Mouse (Mus musculus) cortical plate, adult 2 months (tissue): ENCODE data around the gene Tatdn2. TPM values are rescaled to one million over a fixed set of nuclear protein-coding genes. Genes with fewer than 3 reads are reported as not detected.

Source experiments
- H3K27ac ChIP-seq: fragments of 200-500 bp; 2 replicates; pipeline ENCODE4 v1.5.1; 2012; ENCODE audit warnings: low read length, control low read depth, inconsistent platforms; ENCODE audit not compliant: insufficient read depth
- H3K4me1 ChIP-seq: fragments of 200-500 bp; 2 replicates; pipeline ENCODE4 v1.6.1; 2011; ENCODE audit warnings: low read length; ENCODE audit not compliant: control insufficient read depth, insufficient read depth
- H3K4me3 ChIP-seq: fragments of 200-500 bp; 2 replicates; pipeline ENCODE4 v1.5.1; 2011; ENCODE audit warnings: mild to moderate bottlenecking, low read length, control low read depth; ENCODE audit not compliant: insufficient read depth
- CTCF ChIP-seq: fragments of 200-500 bp; IDR thresholded peaks from 2 replicates; pipeline ENCODE4 v1.5.1; 2011; ENCODE audit warnings: mild to moderate bottlenecking, control low read depth, low read length; ENCODE audit not compliant: insufficient read depth; ENCODE audit errors: extremely low read depth
- POLR2A ChIP-seq: fragments of 200-500 bp; IDR thresholded peaks from 2 replicates; pipeline ENCODE4 v1.6.1; 2011; ENCODE audit warnings: mild to moderate bottlenecking, low read length, control low read depth; ENCODE audit not compliant: insufficient read depth; ENCODE audit errors: extremely low read depth
- polyA plus RNA-seq: library from polyadenylated mRNA; depleted of rRNA; stranded (reverse); fragments of >200 nt; gene quantifications from 2 replicates; pipeline ENCODE4 v1.2.3, GENCODE M21; 2012; rRNA removed

Tatdn2 gene
- polyA plus RNA-seq: 28.4 and 28.8 TPM in 2 replicates

GRCm38 (mm10) chr6:113696582-113697221 lies at the start of gene Tatdn2:
Gene Tatdn2 (plus strand): TSS chr6:113697050.
- TF ChIP-seq CTCF: no peak
- TF ChIP-seq POLR2A: peak; percentile 57; the same call in 1 of the 2 replicates
- Histone ChIP-seq H3K27ac (peak within 1 kb of the TSS; percentile 76), H3K4me1 (peaks cover 4% of the 10 kb centered on the region; the same call in 1 of the 2 replicates), H3K4me3 (peak within 1 kb of the TSS; percentile 94)

DNA sequence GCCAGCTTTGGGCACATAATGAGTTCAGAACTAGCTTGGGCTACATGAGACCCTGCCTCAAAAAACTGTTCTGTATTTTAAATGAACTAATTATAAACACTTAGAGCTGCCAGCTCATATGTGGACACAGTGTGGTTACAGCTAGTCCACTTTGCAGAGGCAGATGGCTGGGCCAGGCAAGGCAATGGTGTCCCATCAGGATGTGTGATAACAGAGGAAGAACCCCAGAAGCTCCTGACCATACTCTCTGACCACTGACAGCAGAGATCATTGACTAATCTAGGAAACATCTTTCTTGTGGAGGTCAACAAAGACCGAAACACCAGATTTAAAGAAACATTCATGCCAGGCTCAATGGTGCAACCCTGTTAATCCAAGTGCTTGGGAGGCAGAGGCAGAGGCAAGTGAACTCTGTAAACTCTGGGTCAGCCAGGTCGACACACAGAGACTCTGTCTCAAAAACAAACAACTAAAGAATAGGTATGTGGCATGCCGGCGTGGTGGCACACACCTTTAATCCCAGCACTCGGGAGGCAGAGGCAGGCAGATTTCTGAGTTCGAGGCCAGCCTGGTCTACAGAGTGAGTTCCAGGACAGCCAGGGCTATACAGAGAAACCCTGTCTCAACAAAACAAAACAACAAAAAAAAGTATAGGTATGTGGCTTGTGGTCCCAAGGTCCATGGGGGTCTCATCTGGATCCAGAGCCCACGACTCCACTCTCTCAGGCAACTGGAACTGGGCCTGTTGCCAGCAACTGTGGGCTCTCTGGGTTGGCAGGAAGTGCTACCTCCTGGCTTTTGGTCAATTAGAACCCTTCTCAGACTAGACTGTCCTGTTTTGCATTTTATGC lies 47.3 kb upstream of the Tatdn2 start:
- Histone ChIP-seq H3K4me1 (no peaks in the 10 kb centered on the region), H3K27ac (no peak overlapping the region), H3K4me3 (no peak overlapping the region)
- TF ChIP-seq POLR2A: no peak
- TF ChIP-seq CTCF: no peak

DNA sequence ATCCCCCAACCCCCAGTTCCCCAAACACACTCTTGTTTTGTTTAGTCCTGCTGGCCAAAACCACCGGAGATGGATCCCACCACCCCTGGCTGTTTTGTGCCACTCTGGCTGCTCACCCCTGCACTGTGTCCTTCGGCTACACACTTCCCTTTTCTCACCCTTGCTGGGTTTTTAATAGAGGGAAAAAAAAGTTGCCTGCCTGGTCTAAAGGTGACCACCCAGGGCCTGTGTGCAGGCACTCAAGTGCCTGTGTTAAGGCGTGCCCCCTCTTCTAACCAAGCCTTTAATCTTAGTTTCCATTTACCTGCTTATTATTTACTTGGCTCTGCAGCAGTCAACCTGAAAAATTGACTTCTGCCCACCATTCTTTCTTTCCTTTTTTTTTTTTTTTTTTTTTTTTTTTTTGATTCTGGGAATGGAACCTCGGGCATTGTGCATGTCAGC lies 46.6 kb upstream of the Tatdn2 start:
- no peaks in the 10 kb centered on the region for H3K4me1 ChIP-seq
- H3K27ac ChIP-seq: no peak overlapping the region
- no peak overlapping the region for H3K4me3 ChIP-seq
- no peak for TF ChIP-seq CTCF
- no peak for TF ChIP-seq POLR2A

GRCm38 (mm10) chr6:113651626-113652025 lies 45.2 kb upstream of the Tatdn2 start:
- Histone ChIP-seq H3K4me3 (no peak overlapping the region), H3K4me1 (no peaks in the 10 kb centered on the region), H3K27ac (no peak overlapping the region)
- no peak for TF ChIP-seq POLR2A
- TF ChIP-seq CTCF: no peak

GRCm38 (mm10) chr6:113653551-113653950 lies 43.3 kb upstream of the Tatdn2 start:
- Histone ChIP-seq H3K4me1 (peaks cover 3% of the 10 kb centered on the region; the same call in 1 of the 2 replicates), H3K4me3 (no peak overlapping the region), H3K27ac (no peak overlapping the region)
- no peak for TF ChIP-seq CTCF
- TF ChIP-seq POLR2A: no peak

- TF ChIP-seq POLR2A: no peak
- TF ChIP-seq CTCF: no peak
- Histone ChIP-seq H3K27ac (no peak overlapping the region), H3K4me1 (peaks cover 3% of the 10 kb centered on the region; the same call in 1 of the 2 replicates), H3K4me3 (no peak overlapping the region)
Measured at GRCm38 (mm10) chr6:113654102-113654501, 42.7 kb upstream of the Tatdn2 start.

DNA sequence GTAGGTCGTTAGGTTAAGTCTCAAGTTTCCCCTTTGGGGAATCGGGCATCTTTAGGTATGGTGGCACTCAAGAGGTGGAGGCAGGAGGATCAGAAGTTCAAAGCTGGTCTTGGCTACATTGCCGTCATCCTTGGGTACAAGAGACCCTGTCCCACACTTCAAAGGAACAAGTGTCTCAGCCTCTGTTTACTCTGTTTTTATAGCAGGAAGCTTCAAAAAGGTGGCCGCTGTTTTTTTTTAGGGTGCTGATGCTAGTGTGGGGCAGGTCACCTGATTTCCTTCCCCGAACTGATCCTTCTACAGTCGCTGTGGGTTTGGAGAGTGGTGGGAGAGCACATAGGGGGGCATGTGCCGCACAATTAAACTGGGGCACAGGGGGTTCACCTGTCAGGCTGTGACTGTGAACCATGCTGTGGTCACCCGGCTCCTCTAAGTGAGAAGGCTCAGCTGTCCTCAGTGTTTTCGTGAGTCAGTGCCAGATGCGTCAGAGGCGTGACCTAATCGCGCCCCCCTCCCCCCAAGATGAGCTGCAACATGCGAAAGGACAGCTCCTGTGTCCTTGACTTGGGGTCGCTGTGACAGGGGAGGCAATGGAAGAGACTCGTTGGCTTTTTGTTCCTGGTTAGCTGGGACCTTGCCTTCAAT lies 42.0 kb upstream of the Tatdn2 start:
- TF ChIP-seq POLR2A (no peak), CTCF (no peak)
- H3K27ac ChIP-seq: no peak overlapping the region
- H3K4me3 ChIP-seq: no peak overlapping the region
- H3K4me1 ChIP-seq: peaks cover 5% of the 10 kb centered on the region

DNA sequence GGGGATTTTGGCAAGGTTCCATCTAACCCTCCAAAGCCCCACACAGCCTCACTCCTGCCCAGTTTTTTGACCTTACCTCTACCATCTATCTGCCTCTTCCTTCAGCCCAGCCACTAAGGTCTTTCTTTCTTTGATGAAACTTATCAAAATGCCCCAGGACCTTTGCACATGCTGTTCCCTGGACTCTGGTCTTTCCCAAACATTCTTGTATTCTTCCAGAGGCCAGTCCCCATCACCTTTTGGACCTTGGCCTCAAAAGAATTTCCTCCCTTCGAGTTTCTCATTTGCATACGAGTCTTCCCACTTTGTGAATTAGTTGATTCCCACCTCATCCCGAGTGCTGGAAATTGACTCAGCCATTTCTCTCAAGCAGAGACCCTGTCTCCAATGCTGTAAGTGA lies 41.4 kb upstream of the Tatdn2 start:
- H3K27ac ChIP-seq: no peak overlapping the region
- H3K4me1 ChIP-seq: peaks cover 6% of the 10 kb centered on the region
- TF ChIP-seq POLR2A (no peak), CTCF (no peak)
- no peak overlapping the region for H3K4me3 ChIP-seq

- peaks cover 6% of the 10 kb centered on the region for H3K4me1 ChIP-seq
- peak overlapping the region; percentile 63; the same call in 1 of the 2 replicates for H3K27ac ChIP-seq
Measured at GRCm38 (mm10) chr6:113656847-113657246, 40.0 kb upstream of the Tatdn2 start.

More at GRCm38 (mm10) chr6:113656847-113657246, 40.0 kb upstream of the Tatdn2 start:
- H3K4me3 ChIP-seq: no peak overlapping the region
- TF ChIP-seq POLR2A (no peak), CTCF (no peak)
